Mouse (Mus musculus): ENCODE measurements around the gene RPS10-NUDT3.
"Not testable (repeated sequence)": the region's sequence is repeated elsewhere in the genome, so short reads cannot be mapped to it uniquely, and the experiment has no call there.

The RPS10-NUDT3 gene

DNA sequence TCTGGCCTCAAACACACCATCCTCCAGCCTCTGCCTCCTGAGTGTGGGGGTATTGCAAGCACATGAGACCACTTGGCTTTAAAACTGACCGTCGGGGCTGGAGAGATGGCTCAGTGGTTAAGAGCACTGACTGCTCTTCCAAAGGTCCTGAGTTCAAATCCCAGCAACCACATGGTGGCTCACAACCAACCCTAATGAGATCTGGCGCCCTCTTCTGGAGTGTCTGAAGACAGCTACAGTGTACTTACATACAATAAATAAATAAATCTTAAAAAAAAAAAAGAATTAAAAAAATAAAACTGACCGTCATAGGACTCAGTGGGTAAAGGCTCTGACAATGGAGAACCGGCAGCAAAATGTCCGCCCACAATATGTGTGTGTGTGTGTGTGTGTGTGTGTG is 4.8 kb upstream of the RPS10-NUDT3 start:
- DNase-seq, result not testable (repeated sequence)

DNA sequence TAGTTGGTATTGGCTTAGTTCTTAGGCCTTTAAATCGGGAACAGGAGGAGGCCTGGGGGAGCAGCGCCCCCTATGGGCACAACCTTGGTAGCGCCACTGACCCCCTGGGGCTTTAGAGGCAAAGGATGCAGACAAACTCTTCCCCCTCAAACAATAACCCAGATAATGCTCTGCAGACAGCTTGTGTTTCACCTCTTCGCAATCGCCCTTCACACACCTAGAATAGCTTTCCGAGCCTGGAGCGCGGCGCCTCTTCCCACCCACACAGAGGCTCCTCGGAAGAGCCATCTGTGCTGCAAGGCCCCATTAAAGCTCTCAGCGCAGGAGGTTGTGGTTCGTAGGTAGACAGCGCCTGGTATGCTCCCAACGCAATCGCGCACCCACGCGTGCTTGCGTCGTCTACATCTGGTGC is 3.9 kb upstream of the RPS10-NUDT3 start:
- no peak for DNase-seq

DNA sequence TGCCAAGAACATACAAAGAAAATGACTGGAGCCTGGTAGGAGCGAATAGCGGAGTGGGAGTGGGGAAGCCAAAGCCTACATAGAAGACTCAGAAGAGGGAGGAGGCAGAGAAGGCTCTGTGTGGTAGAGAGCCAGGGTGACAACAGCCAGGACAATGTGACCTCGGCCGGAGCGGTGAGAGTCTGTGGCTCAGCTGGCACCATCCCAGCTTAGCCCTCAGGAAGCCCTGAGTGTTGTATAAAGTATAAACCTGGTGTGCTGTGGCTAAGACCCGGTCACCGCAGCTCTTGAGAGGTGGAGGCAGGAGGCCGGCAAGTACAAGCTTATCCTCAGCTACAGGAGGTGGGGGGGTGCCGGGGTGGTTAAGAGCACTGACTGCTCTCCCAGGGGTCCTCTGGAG is 2.3 kb upstream of the RPS10-NUDT3 start:
- no peak for DNase-seq

DNA sequence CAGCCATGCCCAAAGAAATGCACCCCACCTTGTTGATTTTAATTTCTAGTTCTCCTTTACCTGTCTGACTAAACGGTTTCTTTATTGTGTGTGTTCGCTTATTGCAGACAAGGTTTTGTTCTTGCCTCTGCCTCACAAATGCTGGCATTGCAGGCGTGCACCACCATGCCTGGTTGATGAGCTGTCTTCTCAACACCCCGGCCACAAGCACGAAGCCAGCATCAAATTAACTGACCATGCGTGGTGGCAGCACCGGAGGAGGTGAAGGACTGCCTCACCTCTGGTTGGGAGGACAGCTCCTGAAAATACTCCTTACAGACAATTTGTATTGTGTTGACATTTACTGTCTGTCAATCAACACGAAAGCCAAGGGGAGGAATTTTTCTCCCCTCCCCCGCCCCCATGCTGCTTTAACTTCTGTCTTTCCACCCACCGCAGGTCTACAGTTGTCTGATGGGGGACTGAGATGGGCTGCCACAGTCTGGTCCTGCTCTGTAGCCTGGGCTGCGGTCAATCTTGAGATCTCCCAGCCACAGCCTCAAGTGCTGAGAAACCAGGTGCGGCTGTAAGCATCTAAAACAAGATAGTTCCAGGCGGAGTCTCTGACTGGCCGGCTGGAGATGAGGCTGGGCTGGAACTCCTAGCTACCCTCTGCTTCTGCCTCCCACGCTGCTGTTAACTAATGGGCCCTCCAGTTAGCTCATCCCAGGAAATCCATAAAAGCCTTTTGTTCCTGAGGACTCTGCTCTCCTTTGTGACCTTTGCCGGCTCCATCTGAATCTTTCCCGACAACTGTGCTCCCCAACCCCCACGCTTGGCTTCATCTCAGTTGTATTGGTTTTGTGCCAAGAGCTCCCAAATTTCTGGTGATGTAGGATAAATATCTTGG is 1.4 kb upstream of the RPS10-NUDT3 start, which contains the start of gene Rps10:
Gene Rps10 (minus strand): TSS at position 538 of the 889 bp plus-strand sequence.
- DNase-seq, result peak in 1 of 2 experiments; percentile 30

DNA sequence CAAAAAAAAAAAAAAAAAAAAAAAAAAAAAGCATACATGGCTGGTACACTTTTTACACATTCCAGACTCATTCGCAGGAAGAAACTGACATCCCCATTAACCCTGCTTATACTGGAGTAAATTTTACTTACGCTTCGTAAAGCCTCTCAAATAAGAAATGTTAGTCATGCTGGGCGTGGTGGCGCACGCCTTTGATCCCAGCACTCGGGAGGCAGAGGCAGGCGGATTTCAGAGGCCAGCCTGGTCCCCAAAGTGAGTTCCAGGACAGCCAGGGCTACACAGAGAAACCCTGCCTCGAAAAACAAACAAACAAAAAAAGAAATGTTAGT is 517 bp upstream of the RPS10-NUDT3 start:
- not testable (repeated sequence) for DNase-seq

DNA sequence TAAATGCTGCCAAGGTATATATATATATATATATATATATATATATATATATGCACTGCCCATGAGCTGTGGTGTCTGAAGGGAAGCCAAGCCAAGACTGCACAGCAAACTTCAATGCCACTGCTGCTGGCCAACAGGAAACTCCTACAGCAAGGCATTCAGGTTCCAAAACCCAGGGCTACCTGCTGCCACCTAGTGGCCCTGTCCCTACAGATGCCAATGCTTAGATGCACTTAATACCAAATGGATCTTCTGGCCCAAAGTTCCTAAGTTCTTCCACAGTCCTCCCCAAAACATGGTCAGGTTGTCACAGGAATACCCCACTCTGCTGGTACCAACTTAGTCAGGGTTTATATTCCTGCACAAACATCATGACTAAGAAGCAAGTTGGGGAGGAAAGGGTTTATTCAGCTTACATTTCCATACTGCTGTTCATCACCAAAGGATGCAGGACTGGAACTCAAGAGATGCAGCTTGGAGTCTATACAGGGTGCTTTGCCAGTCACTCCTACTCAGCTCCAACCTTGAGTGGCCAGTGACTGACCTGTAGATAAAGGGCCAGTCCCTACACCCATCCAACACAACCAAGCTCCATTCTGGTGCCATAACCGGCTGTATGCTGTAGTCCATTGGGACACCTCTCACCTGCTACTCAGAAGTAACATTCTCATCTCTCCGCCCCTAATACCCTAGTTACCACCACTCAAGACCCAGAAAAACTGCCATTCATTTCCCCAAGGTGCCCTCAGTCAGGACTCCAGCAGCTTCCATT is 5.6 kb downstream of the RPS10-NUDT3 start:
- peak; percentile 92 to 93 for DNase-seq

DNA sequence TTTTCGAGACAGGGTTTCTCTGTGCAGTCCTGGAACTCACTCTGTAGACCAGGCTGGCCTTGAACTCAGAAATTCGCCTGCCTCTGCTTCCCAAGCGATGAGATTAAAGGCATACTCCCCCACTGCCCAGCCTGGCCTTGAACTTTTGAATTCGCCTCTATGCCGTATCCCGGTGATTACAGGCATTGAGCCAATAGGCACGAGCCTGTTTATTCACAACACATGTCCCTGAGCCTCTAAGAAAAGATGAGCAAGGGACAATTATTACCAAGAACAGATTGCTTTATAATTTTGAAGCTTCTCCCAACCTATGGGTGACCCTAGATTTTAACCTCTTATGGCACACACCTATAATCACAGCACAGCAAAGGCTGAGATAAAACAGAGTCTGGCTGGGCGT is 6.6 kb downstream of the RPS10-NUDT3 start:
- no peak for DNase-seq

DNA sequence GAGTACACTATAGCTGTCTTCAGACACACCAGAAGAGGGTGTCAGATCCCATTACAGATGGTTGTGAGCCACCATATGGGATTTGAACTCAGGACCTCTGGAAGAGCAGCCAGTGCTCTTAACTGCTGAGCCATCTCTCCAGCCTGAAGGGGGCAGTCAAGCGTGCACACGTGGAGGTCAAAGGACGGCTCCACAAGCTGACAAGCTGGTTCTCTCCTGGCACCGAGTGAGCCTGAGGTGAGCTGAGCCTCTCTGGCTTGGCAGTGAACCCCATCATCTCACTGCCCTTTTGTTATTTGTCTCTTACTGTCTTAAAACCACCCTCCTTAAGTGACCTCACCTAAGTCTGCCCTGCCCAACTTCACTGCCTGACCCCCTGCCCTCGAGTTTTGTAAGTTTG is 7.6 kb downstream of the RPS10-NUDT3 start:
- peak; percentile 36 to 58 for DNase-seq

DNA sequence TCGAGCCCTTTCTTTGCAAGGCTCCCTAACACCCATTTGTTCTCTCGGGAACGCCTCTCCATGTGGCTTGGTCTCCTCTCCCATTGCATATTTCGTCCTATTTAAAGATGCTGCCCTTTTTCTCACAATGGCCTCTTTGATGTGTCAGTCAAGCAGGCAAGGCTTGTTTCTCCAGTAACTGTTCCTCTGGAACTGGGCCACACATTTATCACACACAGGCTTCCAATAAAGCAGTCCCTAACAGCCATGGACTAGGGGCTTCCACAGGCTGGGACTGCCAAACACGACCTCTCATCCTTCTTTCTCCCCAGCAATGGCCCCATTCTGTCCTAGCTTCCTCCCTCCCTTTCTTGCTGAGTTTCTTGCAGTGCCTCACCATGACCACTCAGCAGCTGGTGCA is 8.3 kb downstream of the RPS10-NUDT3 start:
- no peak for DNase-seq

DNA sequence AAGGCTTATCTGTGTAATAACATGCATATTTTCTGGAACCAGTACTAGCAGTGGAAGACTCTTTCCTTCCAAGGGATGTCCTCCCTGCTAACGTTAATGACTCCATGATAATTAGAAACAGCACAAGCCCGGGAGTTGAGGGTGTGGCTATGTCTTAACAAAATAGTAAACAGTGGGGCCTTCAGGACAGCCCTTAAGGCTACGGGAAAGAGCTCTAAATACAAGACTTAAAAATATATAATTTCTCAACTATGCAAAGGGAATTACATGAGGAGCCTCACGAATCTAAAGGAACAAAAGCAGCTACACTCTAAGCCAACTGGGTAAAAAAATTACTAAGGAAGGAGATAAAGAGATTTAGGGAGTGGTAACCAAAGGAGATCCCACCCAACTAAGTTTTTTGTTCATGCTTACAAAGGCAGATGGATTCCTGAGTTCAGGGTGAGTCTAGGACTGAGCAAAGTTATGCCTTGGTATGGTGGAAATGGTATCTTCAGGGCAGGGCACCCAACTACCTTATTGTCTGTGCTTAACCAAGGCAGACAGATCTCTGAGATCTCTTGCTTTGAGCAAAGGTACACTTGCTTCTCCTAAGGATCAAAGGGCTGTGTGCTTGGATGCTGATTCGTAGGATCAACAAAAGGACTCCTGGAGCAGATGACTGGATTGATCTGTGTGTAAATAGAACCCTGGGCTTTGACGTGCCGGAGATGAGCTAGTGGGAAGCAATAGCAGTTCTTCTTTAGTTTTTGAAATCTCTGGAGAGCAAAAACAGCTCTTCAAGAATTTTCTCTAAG is 9.4 kb downstream of the RPS10-NUDT3 start:
- DNase-seq, result no peak

DNA sequence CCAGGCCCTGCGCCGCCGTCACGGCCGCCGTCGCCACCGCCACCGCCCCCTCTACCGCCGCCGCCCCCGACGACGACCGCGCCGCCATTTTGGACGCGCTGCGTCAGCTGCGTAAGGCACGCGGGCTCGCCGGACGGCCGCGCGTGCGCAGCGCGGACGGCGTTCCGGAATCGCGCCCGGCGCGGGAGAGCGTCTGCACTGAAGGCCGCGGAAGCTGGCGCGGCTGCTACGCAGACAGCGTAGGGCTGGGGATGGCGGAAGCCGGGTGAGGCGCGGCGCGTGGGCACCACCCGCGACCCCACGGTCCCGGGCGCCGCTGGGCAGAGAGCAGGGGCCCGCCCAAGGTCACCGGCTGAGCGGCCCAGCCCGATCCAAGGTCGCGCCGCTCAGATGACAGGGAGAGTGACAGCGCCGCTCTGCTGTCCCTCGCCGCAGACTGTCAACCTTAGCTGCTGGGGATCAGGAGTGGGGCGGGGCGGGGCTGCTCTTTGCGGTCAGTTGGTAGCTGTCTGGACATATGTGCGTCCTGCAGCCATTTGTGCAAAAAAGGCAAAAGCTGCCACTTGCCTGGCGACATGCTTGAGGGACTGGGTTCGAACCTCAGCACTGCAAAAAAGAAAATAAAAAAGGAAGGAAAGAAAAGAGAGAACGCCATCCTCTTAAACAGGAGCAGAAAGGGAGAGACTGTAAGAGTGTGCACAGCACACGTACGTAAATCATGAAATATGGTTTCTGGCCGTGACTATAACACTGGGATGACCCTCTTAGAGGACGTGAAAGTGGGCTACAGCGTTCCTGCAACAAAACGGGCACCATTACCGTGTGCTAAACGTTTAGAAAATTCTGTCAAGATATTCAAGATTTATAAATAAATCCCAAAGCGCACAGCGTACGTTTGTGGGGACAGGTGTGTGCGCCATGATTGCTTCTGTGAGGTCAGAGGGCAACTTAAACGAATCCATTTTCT is 11.4 kb downstream of the RPS10-NUDT3 start, which contains the start of gene Nudt3:
Gene Nudt3 (minus strand): TSS at position 136 of the 967 bp plus-strand sequence.
- DNase-seq, result peak; percentile 91 to 95

DNA sequence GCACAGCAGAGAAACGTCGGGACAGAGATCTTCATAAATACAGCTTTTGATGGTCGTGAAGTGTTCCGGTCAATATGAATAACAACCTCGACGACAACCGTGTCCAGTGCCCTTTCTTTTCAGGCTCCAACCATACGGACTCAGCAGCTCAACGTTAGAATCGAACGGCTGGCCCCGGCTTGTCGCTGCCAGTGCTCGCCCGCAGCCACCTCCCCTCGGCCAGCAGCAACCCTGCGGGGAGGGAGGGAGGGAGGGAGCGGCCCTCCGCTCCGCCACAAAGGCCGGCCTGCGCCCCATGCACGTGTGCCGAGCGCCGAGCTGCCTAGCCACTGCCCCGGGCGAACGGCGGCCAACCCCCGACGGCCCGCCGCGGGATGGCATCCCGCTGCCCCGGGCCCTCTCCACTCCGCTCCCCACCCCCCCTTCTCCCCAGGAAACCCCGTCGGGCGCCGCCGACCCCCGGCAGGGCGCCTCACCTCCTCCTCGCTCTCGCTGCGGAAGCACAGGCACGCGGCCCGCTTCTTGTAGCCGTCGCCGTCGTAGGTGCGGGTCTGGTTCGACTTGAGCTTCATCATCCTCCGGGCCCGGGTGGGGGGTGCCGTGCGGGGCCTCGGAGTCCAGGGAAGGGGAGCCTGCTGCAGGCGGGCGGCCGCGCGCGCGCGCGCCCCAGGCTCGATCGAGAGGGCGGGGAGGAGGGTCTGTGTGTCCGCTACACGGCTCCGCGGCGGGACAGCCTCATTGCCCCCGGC is 12.2 kb downstream of the RPS10-NUDT3 start:
- peak; percentile 59 to 73 for DNase-seq

DNA sequence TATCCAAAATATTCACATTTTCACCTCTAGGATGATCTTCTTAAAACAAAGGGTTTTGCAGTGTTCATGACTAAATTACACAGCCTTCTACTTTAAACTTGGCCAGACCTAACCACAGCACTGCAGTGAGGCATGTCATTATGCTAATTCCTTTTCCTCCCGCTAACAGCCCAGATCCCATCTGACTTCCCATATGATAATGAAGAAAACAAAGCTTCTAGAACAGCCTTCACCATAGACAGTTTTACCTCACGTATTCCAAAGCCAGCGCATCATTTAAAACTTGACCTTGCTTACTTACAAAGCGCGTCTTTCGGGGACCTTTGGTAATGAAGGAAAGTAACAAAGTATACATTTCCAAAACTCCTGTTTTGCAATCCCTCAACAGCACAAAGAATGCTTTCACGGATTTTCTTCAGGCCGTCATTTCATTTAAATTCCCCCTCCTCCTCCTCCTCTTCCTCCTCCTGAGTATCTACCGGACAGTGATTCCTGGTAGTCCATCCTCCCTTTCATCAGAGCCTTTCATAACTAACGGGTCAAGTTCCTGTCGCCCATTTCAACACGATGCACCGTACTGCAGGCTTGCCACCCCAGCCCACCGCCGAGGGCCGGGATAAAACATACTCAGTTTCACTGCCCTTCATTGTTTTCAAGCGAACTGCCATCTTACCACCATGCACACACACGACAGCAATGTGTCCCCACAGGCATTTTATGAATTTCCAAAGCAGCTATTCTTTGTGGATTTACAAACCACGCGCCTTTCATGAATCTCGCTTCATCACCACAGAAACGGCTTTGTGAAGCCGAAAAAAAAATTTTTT is 13.1 kb downstream of the RPS10-NUDT3 start:
- peak in 1 of 2 experiments; percentile 34 for DNase-seq

DNA sequence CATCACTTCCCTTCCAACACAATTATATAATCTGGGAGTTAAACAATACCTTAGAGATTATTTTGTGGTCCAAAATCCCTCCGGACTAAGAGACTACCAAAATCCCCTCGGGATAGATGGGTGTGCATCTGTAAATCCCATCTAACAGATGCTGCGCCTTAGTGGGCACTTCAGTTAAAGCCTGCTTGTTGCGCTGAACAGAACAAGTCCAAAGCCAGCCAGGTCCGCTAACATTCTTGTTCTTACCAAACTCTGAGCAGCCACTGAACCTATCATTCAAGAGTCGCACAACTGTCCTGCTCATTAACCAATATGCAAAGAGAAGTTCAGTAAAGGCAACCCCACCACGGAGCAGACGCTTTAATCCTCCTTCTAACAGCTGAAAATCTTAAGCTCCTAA is 13.9 kb downstream of the RPS10-NUDT3 start:
- DNase-seq, result no peak

DNA sequence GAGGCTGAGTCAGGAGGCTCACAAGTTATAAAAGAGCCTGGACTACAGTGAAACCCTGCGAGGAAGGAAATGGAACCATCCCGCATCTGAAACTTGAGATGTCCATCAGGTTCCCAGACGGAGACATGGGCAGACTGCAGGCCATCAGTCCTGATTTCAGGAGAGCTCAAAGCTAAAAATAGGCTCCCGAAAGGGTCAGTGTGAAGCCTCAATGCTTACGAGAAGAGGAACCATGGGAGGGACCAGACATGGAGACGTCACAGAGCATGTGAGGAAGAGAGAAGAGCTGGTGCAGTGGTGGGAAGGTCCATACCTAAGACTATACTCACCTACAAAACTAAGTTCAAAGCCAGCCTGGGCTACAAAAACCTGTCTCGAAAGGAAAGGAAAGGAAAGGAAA is 19.6 kb downstream of the RPS10-NUDT3 start:
- DNase-seq, result no peak

DNA sequence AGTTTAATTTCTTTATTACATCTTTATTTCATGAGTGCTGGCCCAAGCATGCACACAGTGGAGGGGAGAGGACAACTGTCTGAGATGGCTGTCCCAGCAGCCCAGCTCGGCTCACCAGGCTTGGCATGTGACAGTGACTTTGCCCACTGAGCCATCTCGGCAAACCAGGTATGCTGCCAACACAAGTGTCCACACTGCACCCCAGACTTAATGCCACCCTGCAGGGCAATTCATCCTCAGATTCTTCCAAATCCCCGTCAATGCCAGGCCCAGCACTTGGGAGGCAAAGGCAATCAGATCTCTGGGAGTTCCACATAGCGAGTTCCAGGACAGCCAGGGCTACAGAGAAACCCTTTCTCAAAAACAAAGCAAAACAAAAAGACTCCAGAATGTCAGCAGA is 22.0 kb downstream of the RPS10-NUDT3 start:
- DNase-seq, result no peak

DNA sequence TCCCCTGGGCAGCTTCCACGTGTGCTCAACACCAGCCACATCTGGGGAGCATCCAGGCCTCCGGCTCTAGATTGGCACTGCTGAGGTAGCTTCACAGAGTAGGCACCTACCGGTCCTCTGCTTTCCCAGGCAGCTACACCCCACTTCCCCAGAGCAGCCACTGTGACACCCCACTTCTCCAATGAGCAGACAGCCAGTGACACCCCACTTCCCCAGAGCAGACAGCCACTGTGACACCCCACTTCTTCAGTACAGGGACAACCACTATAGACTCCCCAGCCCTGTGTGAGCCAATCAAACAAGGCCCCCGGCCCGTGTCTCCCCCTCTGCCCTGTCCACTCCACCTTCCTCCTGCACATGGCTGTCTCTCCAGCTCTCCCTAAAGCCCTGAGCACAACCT is 23.0 kb downstream of the RPS10-NUDT3 start:
- no peak for DNase-seq

DNA sequence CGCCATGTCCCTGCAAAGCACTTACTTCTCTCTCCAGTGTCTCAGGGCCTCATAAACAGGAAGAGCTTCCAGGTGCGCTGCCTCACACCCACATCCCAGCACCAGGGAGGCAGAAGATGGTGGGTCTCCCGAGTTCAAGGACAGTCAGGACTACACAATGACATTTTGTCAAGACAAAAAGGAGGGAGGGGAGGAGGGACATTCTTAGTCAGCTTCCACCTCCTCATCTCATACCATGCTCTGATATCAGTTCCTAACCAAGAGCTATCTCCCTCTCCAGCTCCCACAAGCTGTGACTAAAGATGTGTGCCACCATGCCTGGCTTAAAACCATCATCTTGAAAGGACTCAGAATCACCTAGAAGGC is 23.5 kb downstream of the RPS10-NUDT3 start:
- DNase-seq, result no peak

DNA sequence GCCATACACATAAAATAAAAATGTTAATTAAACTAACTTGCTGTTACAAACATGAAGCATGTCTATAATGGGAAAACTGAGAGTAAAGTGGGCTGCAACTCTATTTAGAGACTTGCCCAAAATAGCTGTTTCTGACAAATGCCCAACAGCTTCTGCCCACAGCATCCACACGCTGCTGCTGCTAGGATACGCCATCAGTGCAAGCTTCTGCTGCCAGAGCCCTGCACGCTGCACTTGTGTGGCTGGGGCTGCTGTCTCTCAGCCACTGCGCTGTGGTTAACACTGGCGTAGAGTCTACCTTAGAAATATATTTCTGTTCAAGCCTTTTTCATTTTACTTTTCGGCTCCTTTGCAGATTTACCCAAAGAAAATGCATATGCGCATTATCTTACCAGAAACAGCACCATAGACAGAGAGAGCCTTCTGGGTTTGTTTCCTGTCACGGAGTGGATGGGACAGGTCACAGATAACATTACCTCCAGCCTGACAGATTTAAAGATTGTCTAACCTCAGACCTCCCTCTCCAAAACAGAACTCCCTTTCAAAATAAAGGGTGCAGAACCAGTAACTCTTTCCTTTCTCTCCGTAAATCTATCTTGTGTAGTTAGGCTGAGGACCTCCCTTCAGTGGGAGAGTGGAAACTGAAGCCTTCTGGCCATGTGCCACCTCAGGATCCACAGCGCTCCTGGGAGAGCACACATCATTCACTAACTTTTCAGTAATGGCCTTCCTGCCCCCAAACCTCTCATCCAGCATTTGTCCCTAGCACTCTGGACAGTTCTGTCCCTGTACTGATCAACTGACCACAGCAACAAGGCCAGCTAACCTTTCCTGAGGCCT is 24.1 kb downstream of the RPS10-NUDT3 start:
- no peak for DNase-seq
